Mouse (Mus musculus) urinary bladder, postnatal 4 days (tissue): ENCODE measurements around the gene Rbms3.

ENCODE experiments used
- DNase-seq, 2 experiments: peaks; one replicate each; pipeline ENCODE4 v3.0.0; 2021 to 2022; ENCODE audit warnings: low spot score in 2 of 2

Rbms3 gene

GRCm38 (mm10) chr9:117188406-117188805 lies 441.3 kb downstream of the Rbms3 start:
- no peak for DNase-seq

- DNase-seq, result no peak
Measured at GRCm38 (mm10) chr9:117187116-117188034, 442.3 kb downstream of the Rbms3 start.

GRCm38 (mm10) chr9:117180658-117181057 lies 449.1 kb downstream of the Rbms3 start:
- no peak for DNase-seq

GRCm38 (mm10) chr9:117178366-117178765 lies 451.3 kb downstream of the Rbms3 start:
- no peak for DNase-seq

- DNase-seq, result no peak
Measured at GRCm38 (mm10) chr9:117172526-117172925, 457.2 kb downstream of the Rbms3 start.

GRCm38 (mm10) chr9:117169196-117169595 lies 460.5 kb downstream of the Rbms3 start:
- no peak for DNase-seq

GRCm38 (mm10) chr9:117163143-117163542 lies 466.6 kb downstream of the Rbms3 start:
- DNase-seq, result no peak

- no peak for DNase-seq
Measured at GRCm38 (mm10) chr9:117161150-117161549, 468.6 kb downstream of the Rbms3 start.

GRCm38 (mm10) chr9:117156330-117156905 lies 473.3 kb downstream of the Rbms3 start:
- no peak for DNase-seq

GRCm38 (mm10) chr9:117154590-117154989 lies 475.1 kb downstream of the Rbms3 start:
- DNase-seq, result no peak

GRCm38 (mm10) chr9:117153686-117154274 lies 475.9 kb downstream of the Rbms3 start:
- DNase-seq, result no peak

GRCm38 (mm10) chr9:117151951-117152350 lies 477.8 kb downstream of the Rbms3 start:
- DNase-seq, result no peak

- DNase-seq, result no peak
Measured at GRCm38 (mm10) chr9:117144057-117144723, 485.5 kb downstream of the Rbms3 start.

- DNase-seq, result no peak
Measured at GRCm38 (mm10) chr9:117139971-117140370, 489.7 kb downstream of the Rbms3 start.

GRCm38 (mm10) chr9:117136410-117136809 lies 493.3 kb downstream of the Rbms3 start:
- no peak for DNase-seq

- DNase-seq, result no peak
Measured at GRCm38 (mm10) chr9:117134043-117134442, 495.7 kb downstream of the Rbms3 start.

GRCm38 (mm10) chr9:117126816-117127215 lies 502.9 kb downstream of the Rbms3 start:
- DNase-seq, result no peak

- no peak for DNase-seq
Measured at GRCm38 (mm10) chr9:117125844-117126243, 503.9 kb downstream of the Rbms3 start.

GRCm38 (mm10) chr9:117121572-117121971 lies 508.1 kb downstream of the Rbms3 start:
- no peak for DNase-seq

- DNase-seq, result peak in 1 of 2 experiments; percentile 58
Measured at GRCm38 (mm10) chr9:117117181-117117729, 512.5 kb downstream of the Rbms3 start.

GRCm38 (mm10) chr9:117115609-117116008 lies 514.1 kb downstream of the Rbms3 start:
- peak in 1 of 2 experiments; percentile 22 for DNase-seq

GRCm38 (mm10) chr9:117113592-117113991 lies 516.1 kb downstream of the Rbms3 start:
- DNase-seq, result peak in 1 of 2 experiments; percentile 16
